Mouse (Mus musculus): Measurements from ENCODE around the gene Ankrd9. TPM values are rescaled to one million over a fixed set of nuclear protein-coding genes. Genes with fewer than 3 reads are reported as not detected.
A peak's percentile ranks its signal among the peaks of the same experiment; 100 is the strongest.

Gene Ankrd9
- polyA plus RNA-seq, 1 experiment from 2014 or later = 57.6 TPM

DNA sequence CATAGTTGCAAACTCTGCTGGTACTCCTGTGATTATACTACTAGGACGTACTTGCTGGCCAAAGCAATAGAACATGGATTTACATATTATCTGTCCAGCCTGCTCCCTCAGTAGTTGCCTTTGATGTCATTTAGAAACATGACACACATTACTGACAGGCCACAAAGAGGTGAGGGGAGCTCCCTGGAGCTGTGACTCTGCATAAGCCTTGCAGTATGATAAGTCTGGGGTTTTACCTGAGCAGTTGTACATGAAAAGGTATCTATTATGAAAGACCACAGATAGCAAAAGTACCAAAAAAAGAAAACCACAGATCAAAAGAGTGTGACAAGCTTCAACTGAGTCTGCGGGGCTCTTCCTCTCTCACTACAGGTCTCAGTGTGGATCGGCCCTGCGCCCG is 39.5 kb downstream of the Ankrd9 start:
- H3K27ac ChIP-seq = no peak overlapping the region
- WGBS (ENCODE audit: insufficient replicate concordance) = 80% methylated on average over 5 of the region's 5 CpGs

DNA sequence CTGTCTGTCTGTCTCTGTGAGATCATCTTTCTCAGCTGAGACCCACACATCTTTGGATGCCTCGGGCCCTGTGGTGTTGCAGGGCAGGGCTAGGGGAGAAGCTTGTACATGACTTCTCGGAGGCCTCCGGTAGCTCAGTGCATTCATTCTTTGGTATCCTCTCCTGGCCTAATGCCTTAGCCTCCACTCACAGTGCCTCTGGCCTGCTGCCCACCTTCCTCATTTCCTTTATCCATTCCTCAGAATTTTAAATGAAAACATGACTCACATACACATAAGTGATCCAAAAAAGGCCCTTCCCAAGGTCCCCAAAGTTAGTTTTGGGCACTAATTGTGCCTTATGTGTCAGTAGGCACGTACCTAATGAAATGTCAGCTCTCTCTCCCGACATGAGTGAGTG is 41.3 kb downstream of the Ankrd9 start:
- DNase-seq (no peak), ATAC-seq (ENCODE audit: low read depth) (no peak)
- H3K9ac ChIP-seq = no peak overlapping the region
- H3K4me1 ChIP-seq (replicated peaks) = peaks cover 9% of the 10 kb centered on the region
- no peaks in the 10 kb centered on the region for H3K9me3 ChIP-seq (replicated peaks)
- peaks cover 48% of the 10 kb centered on the region for H3K36me3 ChIP-seq
- no peaks in the 10 kb centered on the region for H3K27me3 ChIP-seq
- H3K27ac ChIP-seq = peak overlapping the region; percentile 56; the same call in 1 of the 2 replicates
- 92% methylated on average over 5 of the region's 5 CpGs for WGBS (ENCODE audit: insufficient replicate concordance)
- H3K4me2 ChIP-seq = no peak overlapping the region
- no peak overlapping the region for H3K4me3 ChIP-seq (replicated peaks)

More for the DNA sequence above, 39.5 kb downstream of the Ankrd9 start:
- no peak for DNase-seq
- Histone ChIP-seq H3K9me3 (replicated peaks) (no peaks in the 10 kb centered on the region), H3K4me1 (replicated peaks) (peaks cover 9% of the 10 kb centered on the region), H3K4me2 (no peak overlapping the region), H3K9ac (no peak overlapping the region), H3K4me3 (replicated peaks) (no peak overlapping the region), H3K27me3 (no peaks in the 10 kb centered on the region), H3K36me3 (peaks cover 38% of the 10 kb centered on the region)
- ATAC-seq (ENCODE audit: low read depth) = no peak

DNA sequence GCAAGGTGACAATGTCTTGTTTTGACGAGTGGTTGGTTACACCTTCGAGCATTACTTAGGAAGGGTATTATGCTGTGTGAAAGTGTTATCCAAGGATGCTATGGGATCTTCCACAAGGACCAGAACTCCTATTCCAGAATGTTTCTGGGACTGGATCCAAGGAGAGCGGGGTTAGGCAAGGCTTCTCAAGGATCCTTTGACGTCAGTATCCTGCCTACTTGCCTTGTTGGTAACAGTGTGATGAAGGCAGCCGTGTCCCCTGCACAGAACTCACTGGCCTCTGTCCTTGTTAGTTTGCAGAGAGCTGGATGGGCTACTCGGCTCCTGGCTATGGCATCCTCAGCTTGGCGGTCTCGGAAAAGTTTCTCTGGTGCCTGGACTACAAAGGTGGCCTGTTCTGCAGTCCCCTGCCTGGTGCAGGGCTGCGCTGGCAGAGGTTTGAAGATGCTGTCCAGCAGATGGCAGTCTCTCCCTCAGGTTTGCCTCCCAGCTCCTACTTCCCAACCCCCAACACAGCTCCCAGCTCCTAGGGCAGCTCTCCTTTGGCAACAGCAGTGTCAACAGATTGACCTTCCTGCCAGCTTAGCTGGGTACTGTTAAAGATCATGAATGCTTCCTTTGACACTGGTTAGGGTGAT is 42.7 kb downstream of the Ankrd9 start:
- Histone ChIP-seq H3K27me3 (no peaks in the 10 kb centered on the region), H3K36me3 (peaks cover 51% of the 10 kb centered on the region), H3K4me1 (replicated peaks) (peaks cover 9% of the 10 kb centered on the region), H3K4me3 (replicated peaks) (no peak overlapping the region), H3K4me2 (no peak overlapping the region), H3K9me3 (replicated peaks) (no peaks in the 10 kb centered on the region), H3K9ac (no peak overlapping the region), H3K27ac (no peak overlapping the region)
- WGBS (ENCODE audit: insufficient replicate concordance) = 73% methylated on average over 9 of the region's 9 CpGs
- DNase-seq (peak; percentile 68), ATAC-seq (ENCODE audit: low read depth) (peak; percentile 88)

DNA sequence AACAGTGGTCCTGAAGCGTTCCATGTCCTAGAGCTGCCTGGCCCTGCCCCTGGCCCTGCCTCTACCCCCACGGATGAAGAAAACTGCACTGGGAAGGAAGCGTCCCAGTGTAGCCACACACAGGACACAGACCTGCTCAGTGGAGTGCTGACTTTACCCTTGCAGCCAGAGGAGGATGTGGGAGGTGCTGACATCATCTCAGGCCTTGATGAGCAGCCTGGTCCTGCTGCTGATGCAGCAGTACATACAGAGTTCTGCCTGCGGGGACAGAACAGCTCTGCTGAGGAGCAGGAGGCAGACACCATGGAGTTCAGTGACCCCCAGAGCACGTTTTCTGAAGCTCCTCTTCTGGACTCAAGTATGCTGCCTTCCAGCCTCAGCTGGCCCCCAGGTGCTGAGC is 46.0 kb downstream of the Ankrd9 start:
- no peak overlapping the region for H3K4me2 ChIP-seq
- no peak overlapping the region for H3K9ac ChIP-seq
- WGBS (ENCODE audit: insufficient replicate concordance) = 62% methylated on average over 5 of the region's 5 CpGs
- no peaks in the 10 kb centered on the region for H3K27me3 ChIP-seq
- H3K27ac ChIP-seq = no peak overlapping the region
- H3K4me1 ChIP-seq (replicated peaks) = peaks cover 9% of the 10 kb centered on the region
- ATAC-seq (ENCODE audit: low read depth) (no peak), DNase-seq (no peak)
- H3K36me3 ChIP-seq = peaks cover 51% of the 10 kb centered on the region
- H3K4me3 ChIP-seq (replicated peaks) = no peak overlapping the region
- no peaks in the 10 kb centered on the region for H3K9me3 ChIP-seq (replicated peaks)

Other genes starting within 250 kb of the Ankrd9 start
- 9.4 and 10.6 TPM in 2 replicates for gene Wdr20, start 241.1 kb downstream of the Ankrd9 start, polyA plus RNA-seq (2015; fragmentation: Nextera tagmentation; extraction: Ambion mirVana)
- gene Mok, start 138.1 kb downstream of the Ankrd9 start, polyA plus RNA-seq (2015; fragmentation: Nextera tagmentation; extraction: Ambion mirVana) = 0.33 and 0.46 TPM in 2 replicates
- gene Zfp839, start 128.8 kb downstream of the Ankrd9 start, polyA plus RNA-seq (2015; fragmentation: Nextera tagmentation; extraction: Ambion mirVana) = 1.6 TPM in 2 replicates
- 91.0 and 100 TPM in 2 replicates for gene Cinp, start 89.9 kb downstream of the Ankrd9 start, polyA plus RNA-seq (2015; fragmentation: Nextera tagmentation; extraction: Ambion mirVana)
- 1.7 and 1.9 TPM in 2 replicates for gene Tecpr2, start 89.8 kb downstream of the Ankrd9 start, polyA plus RNA-seq (2015; fragmentation: Nextera tagmentation; extraction: Ambion mirVana)
- gene Rcor1, start 60.3 kb upstream of the Ankrd9 start, polyA plus RNA-seq (2015; fragmentation: Nextera tagmentation; extraction: Ambion mirVana) = 5.8 and 6.1 TPM in 2 replicates
- 3.2 and 3.7 TPM in 2 replicates for gene Traf3, start 187.3 kb upstream of the Ankrd9 start, polyA plus RNA-seq (2015; fragmentation: Nextera tagmentation; extraction: Ambion mirVana)
- not detected in 2 replicates for gene 4930595D18Rik, start 205.5 kb upstream of the Ankrd9 start, polyA plus RNA-seq (2015; fragmentation: Nextera tagmentation; extraction: Ambion mirVana)

Data from liver, embryonic 13.5 days (tissue).